Mouse (Mus musculus) CH12F3 (cell line): ENCODE results near the gene Rab30.
"Not testable (repeated sequence)": the region's sequence is repeated elsewhere in the genome, so short reads cannot be mapped to it uniquely, and the experiment has no call there.

Experiments
- in situ Hi-C: fragments of 300-500 bp; cut with MboI; formaldehyde crosslinking; loops from 2 replicates; pipeline ENCODE4 v1.14.3; 2020; ENCODE audit warnings: low sequenced_read_pairs

The Rab30 gene

DNA sequence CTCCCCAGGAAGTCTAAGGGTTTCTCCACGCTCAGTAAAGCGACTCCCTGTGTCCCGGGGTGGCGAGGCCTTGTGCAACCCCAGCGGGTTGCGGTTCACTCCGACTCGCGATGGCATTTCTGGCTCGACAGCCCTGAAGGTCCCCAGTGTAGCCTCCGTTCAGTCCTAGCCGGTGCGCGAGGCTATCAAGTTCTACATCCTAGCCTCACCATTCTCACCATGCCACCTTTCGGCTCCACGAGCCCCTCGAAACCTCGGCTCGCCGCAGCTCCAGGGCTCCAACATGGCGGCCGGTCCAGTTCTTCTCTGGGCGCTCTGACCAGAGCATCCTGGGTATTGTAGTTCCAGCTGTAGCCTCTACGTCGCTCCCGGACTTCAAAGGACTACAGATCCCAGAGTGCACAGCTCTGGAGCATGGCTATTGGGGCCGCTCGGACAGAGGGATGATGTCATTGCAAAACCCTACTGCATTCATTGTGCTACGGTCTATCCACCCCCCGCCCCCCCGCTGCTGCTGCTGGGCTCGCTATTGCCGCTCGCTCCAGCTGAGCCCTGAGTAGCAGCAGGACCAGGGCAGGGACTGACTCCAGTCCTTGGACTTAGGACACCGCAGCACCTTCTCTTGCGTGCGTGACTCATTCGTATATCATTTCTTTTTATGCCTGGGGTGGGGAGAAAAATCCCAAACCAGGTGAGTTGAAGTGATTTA, at the start of gene Rab30:
Gene Rab30 (plus strand): TSS at position 452 of the 709 bp plus-strand sequence.
- in situ Hi-C loops, result no loop called here

GRCm38 (mm10) chr7:92696395-92696794, 45.0 kb upstream of the Rab30 start:
- in situ Hi-C loops, result no loop called here

DNA sequence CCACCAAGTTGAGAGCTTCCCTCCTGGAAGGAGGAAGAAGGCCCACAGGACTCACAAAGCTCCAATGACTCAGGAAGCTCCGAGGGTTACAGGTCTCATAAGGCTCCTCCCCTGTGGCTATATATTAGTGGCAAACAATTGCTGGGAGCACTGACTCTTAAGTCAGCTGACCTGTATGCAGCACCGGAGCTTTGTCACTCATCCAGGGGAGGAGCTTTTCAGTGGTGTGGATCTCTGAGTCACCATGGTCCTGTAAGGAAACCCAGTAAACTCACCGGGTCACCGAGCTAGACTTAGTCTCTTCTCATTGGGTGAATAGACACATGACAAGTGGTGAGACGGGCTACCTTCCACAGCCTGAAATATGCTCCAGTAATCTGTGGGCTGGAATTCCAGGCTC, 42.6 kb upstream of the Rab30 start:
- in situ Hi-C loops, result no loop called here

DNA sequence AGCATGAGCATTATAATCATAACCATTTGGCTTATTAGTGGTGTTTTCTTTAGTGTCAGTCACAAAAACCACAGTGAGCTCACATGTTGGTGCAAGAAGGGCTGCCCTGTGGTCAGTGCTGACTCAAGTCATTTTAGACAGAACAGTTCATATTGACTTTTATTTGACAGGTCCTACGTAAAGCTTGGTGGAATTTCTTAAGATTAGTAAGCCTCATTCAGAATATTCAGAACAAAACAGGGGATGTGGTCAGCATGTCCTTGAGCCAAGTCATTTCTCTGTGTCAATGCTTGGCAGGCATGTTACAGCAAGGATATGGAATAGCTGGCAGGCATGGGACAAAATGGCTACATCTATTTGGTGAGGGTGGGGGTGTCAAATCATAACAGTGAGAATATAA, 37.7 kb upstream of the Rab30 start:
- in situ Hi-C loops, result no loop called here

DNA sequence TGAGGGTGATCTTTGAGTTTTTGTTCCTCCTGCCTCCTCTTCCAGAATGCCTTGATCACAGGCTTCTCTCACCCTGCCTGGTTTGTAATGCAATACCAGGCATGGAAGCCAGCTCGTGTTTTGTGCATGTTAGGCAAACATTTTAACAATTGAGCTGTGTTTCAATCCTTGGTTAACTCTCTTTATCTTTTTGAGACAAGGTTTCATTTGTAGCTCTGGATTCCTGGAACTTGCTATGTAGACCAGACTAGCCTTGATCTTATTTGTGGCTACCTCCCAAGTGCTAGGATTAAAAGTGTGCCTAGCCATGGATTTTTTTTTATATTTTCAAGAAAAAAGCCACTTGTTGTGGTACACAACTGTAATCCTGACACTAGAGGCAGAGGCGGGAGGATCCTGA, 35.9 kb upstream of the Rab30 start:
- in situ Hi-C loops, result no loop called here

- in situ Hi-C loops, result no loop called here
Measured at GRCm38 (mm10) chr7:92706711-92707110, 34.7 kb upstream of the Rab30 start.

DNA sequence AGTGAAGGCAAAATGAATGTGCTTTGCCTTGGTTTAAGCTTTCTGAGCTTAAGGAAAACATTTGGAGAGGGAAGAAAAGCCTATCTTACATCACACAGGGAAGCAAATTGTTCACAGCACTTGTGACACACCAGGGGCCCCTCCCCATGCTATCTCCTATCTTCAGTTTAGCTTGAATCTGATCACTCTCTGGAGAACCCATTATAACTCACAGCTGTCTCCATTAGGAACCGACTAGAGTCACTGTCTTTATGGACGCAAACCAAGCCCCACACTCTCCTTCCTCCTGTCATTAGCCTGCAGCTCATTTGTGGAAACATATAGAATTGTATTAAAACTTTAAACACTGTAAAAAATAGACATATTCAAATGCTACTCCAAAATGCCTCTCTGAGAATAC, 31.8 kb upstream of the Rab30 start:
- in situ Hi-C loops, result no loop called here

- in situ Hi-C loops, result no loop called here
Measured at GRCm38 (mm10) chr7:92711593-92711992, 29.8 kb upstream of the Rab30 start.

GRCm38 (mm10) chr7:92715055-92715454, 26.3 kb upstream of the Rab30 start:
- in situ Hi-C loops, result no loop called here

- in situ Hi-C loops, result no loop called here
Measured at GRCm38 (mm10) chr7:92720156-92720905, 21.1 kb upstream of the Rab30 start.

DNA sequence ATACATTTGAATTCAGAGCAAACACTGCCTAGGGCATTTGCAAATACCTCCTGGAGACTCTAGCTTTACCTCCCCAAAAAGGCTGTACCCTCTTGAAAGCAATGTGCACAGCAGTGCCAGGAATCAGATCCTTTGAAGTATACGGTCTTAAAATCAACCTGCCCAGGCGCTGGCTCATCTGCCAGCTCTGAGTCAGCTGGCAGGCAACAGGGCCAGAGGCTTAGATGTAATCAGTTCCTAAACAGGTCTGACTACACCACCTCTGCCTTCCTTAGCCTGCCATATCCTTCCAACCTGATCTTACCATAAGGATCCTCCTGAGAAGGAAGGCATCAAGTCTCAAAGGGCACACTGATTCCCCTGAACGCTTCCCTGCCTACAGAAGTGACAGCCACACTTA, 17.7 kb upstream of the Rab30 start:
- in situ Hi-C loops, result no loop called here

- in situ Hi-C loops, result no loop called here
Measured at GRCm38 (mm10) chr7:92724261-92724660, 17.1 kb upstream of the Rab30 start.

- in situ Hi-C loops, result not testable (repeated sequence)
Measured at GRCm38 (mm10) chr7:92729583-92729982, 11.8 kb upstream of the Rab30 start.

GRCm38 (mm10) chr7:92730465-92730864, 10.9 kb upstream of the Rab30 start:
- in situ Hi-C loops, result no loop called here

DNA sequence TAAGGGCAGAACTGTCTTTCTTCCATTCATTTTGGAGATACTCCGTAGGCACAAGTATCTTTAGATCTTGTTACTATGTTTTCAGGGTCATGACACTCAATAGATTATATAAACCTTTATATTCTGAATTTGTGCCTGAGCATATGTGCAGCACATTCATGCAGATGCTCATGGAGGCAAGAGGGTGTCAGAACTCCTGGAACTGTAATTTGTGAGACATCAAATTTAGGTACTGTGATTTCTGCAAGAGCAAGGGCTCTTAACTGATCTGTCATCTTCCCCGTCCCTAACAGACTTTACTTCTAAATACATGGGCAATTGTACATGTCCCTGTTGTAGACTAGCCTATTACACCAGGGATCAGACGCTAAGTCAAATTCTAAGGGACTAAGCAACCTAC, 10.4 kb upstream of the Rab30 start:
- in situ Hi-C loops, result no loop called here

GRCm38 (mm10) chr7:92732136-92732535, 9.3 kb upstream of the Rab30 start:
- in situ Hi-C loops, result no loop called here

GRCm38 (mm10) chr7:92737560-92737959, 3.8 kb upstream of the Rab30 start:
- in situ Hi-C loops, result no loop called here

- in situ Hi-C loops, result no loop called here
Measured at GRCm38 (mm10) chr7:92739956-92740355, 1.4 kb upstream of the Rab30 start.

DNA sequence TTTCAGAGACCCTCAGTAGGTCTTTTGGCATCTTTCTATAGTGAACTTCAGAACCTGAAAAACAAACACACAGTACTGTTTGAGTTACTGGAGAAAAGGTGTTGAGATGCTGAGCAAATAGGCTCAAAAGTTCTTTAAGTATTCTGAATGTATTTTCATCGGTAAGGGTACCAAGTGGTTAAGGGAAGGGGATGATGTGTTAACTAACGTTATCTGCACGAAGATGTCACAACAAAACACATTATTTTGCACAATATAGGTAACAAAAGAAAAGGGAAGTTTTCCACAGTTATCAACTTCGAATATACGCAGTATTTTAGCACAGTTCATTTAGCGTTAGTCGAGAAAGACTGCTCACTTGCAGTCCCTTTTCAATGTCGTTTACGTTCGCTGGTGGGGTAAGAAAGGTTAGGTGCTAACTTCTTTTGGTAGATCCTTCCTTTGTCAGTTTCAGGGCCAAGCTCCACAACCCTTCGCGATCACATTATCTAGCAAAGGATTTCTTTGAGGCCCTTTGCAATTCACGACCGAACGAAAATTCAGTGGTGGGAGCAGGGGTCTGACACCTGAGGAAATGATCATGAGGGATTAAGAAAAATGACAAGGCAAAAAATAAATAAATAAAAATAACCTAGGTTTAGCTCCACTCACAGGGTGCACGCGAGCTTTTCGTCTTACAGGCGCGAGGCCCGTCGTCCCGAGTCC, 840 bp upstream of the Rab30 start:
- in situ Hi-C loops, result no loop called here

GRCm38 (mm10) chr7:92741861-92742249, 452 bp downstream of the Rab30 start:
- in situ Hi-C loops, result no loop called here

DNA sequence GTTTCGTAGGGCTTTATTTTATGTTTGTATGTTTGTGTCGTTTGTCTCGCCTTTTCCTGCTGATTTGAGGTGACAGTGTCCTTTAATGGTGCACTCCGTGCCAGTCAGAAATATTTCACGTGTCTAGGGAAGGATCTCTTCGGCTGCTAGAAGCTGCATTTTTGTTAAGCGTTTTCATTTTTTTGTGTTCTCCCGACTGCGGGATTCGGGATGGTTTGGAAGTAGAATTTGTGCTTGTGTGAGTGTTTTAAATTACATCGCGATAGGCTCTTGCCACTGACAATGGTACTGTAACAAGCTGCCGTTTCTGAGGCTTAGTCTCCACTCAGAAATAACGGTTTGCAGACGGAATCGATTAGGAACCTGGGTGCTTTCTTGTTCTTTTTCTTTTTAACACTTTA, 938 bp downstream of the Rab30 start:
- in situ Hi-C loops, result no loop called here

GRCm38 (mm10) chr7:92742774-92743173, 1.4 kb downstream of the Rab30 start:
- in situ Hi-C loops, result no loop called here
